Mouse (Mus musculus): ENCODE data around the gene Tom1l1. TPM values are rescaled to one million over a fixed set of nuclear protein-coding genes. Genes with fewer than 3 reads are reported as not detected.

Gene Tom1l1
- polyA plus RNA-seq, 1 experiment = 2.6 TPM

DNA sequence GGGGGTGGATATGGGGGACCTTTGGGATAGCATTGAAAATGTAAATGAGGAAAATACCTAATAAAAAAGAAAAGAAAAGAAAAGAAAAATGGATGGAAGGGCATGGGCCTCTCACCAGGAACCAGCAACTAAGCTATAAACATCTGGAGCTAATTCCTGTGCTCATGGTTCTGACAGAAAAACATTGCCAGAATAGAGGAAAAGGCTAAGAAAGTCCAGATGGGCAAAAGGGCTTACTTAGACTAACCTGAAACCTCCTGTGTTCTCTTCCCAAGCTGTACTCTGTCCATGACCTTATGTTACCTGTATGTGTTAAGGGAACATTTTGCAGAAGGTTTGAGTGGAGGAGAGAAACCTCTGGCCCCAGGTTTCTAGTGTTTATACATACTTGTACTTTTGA lies 76.0 kb downstream of the Tom1l1 start:
- no peaks in the 10 kb centered on the region for H3K27me3 ChIP-seq (ENCODE audit: control insufficient read depth, insufficient read depth, low read length)
- no peak overlapping the region for H3K27ac ChIP-seq (ENCODE audit: control insufficient read depth, insufficient read depth, low read length)
- no peak for DNase-seq
- no peaks in the 10 kb centered on the region for H3K4me1 ChIP-seq (replicated peaks; ENCODE audit: control insufficient read depth, insufficient read depth, low read length)
- TF ChIP-seq CTCF (IDR thresholded peaks at IDR 0.05; ENCODE audit: borderline replicate concordance, control insufficient read depth, extremely low read depth, insufficient read depth, low read length, poor library complexity) (no peak), POLR2A (IDR thresholded peaks at IDR 0.05; ENCODE audit: control insufficient read depth, extremely low read depth, insufficient read depth, low read length, poor library complexity) (no peak)
- H3K4me3 ChIP-seq (ENCODE audit: control insufficient read depth, insufficient read depth, low read length) = no peak overlapping the region
- H3K36me3 ChIP-seq (ENCODE audit: control insufficient read depth, insufficient read depth, low read length) = peaks cover under 1% of the 10 kb centered on the region; the same call in 1 of the 2 replicates

- no peak overlapping the region for H3K4me3 ChIP-seq (ENCODE audit: control insufficient read depth, insufficient read depth, low read length)
- TF ChIP-seq CTCF (IDR thresholded peaks at IDR 0.05; ENCODE audit: borderline replicate concordance, control insufficient read depth, extremely low read depth, insufficient read depth, low read length, poor library complexity) (no peak), POLR2A (IDR thresholded peaks at IDR 0.05; ENCODE audit: control insufficient read depth, extremely low read depth, insufficient read depth, low read length, poor library complexity) (no peak)
- 98% methylated on average over 2 of the region's 2 CpGs for WGBS
- peaks cover 4% of the 10 kb centered on the region; the same call in 1 of the 2 replicates for H3K36me3 ChIP-seq (ENCODE audit: control insufficient read depth, insufficient read depth, low read length)
- no peak for DNase-seq
- H3K27ac ChIP-seq (ENCODE audit: control insufficient read depth, insufficient read depth, low read length) = no peak overlapping the region
- H3K27me3 ChIP-seq (ENCODE audit: control insufficient read depth, insufficient read depth, low read length) = no peaks in the 10 kb centered on the region
- no peaks in the 10 kb centered on the region for H3K4me1 ChIP-seq (replicated peaks; ENCODE audit: control insufficient read depth, insufficient read depth, low read length)
These were observed 85.1 kb downstream of the Tom1l1 start for GRCm38 (mm10) chr11:90603066-90603465.

GRCm38 (mm10) chr11:90595826-90596225 lies 92.3 kb downstream of the Tom1l1 start:
- TF ChIP-seq POLR2A (IDR thresholded peaks at IDR 0.05; ENCODE audit: control insufficient read depth, extremely low read depth, insufficient read depth, low read length, poor library complexity) = no peak
- TF ChIP-seq CTCF (IDR thresholded peaks at IDR 0.05; ENCODE audit: borderline replicate concordance, control insufficient read depth, extremely low read depth, insufficient read depth, low read length, poor library complexity) = no peak
- H3K4me1 ChIP-seq (replicated peaks; ENCODE audit: control insufficient read depth, insufficient read depth, low read length) = no peaks in the 10 kb centered on the region
- H3K27me3 ChIP-seq (ENCODE audit: control insufficient read depth, insufficient read depth, low read length) = no peaks in the 10 kb centered on the region
- no peak overlapping the region for H3K4me3 ChIP-seq (ENCODE audit: control insufficient read depth, insufficient read depth, low read length)
- DNase-seq = no peak
- 95% methylated on average over 1 of the region's 1 CpGs for whole genome bisulfite sequencing
- H3K36me3 ChIP-seq (ENCODE audit: control insufficient read depth, insufficient read depth, low read length) = no peaks in the 10 kb centered on the region
- H3K27ac ChIP-seq (ENCODE audit: control insufficient read depth, insufficient read depth, low read length) = no peak overlapping the region

Other genes starting within 250 kb of the Tom1l1 start
- 4.0 and 4.1 TPM in 2 replicates for gene Stxbp4, start 50.3 kb downstream of the Tom1l1 start, polyA plus RNA-seq (2012; rRNA removed)
- 19.4 and 20.3 TPM in 2 replicates for gene Cox11, start 50.2 kb downstream of the Tom1l1 start, polyA plus RNA-seq (2012; rRNA removed)